Mouse (Mus musculus): Measurements from ENCODE around the gene Gk. TPM values are rescaled to one million over a fixed set of nuclear protein-coding genes. Genes with fewer than 3 reads are reported as not detected.

Gk gene
- total and polyA plus RNA-seq, 3 experiments = 12.9 to 29.6 (median 19.8) TPM

- peak overlapping the region; percentile 60 to 86 (median 67) for H3K4me3 ChIP-seq (replicated peaks in 1 of 3; ENCODE audit: low read depth in 2 of 3, low read length in 2 of 3, poor library complexity in 1 of 3)
- TF ChIP-seq CHD1 (IDR thresholded peaks at IDR 0.05; ENCODE audit: low read depth, low read length) (0 out of 2 replicates have a peak, but pooled peaks have one; percentile 34), POLR2A (IDR thresholded peaks at IDR 0.05; ENCODE audit: low read depth, low read length) (no peak), CHD2 (IDR thresholded peaks at IDR 0.05; ENCODE audit: low read length) (no peak), RCOR1 (conservative IDR thresholded peaks at IDR 0.05; ENCODE audit: low read depth, low read length) (no peak), ZMIZ1 (IDR thresholded peaks at IDR 0.05; ENCODE audit: low read depth, low read length) (no peak), MYC (IDR thresholded peaks at IDR 0.05; ENCODE audit: low read depth, low read length) (0 out of 2 replicates have a peak, but pooled peaks have one; percentile 22), SIN3A (IDR thresholded peaks at IDR 0.05; ENCODE audit: low read length) (peak; percentile 43)
- peak overlapping the region; percentile 89 for H3K27ac ChIP-seq (ENCODE audit: insufficient read depth, low read depth)
- peaks cover 15% of the 10 kb centered on the region; the same call in 1 of the 2 replicates for H3K79me2 ChIP-seq (replicated peaks; ENCODE audit: control insufficient read depth, extremely low read depth, insufficient read depth, poor library complexity, severe bottlenecking)
- peak overlapping the region; percentile 38 for H3K9ac ChIP-seq (ENCODE audit: insufficient read depth, low read depth)
- H3K9me3 ChIP-seq (replicated peaks; ENCODE audit: low read length) = no peaks in the 10 kb centered on the region
- DNase-seq (ENCODE audit: extremely low read depth) = peak; percentile 44
- dilution Hi-C loops (cut with MboI; ENCODE audit: extremely low pct_ligation_motif_present, extremely low pct_unique_long_range_greater_than_20kb, low sequenced_read_pairs) (no loop called here), in situ Hi-C loops (cut with MboI; ENCODE audit: low pct_ligation_motif_present, low pct_unique_long_range_greater_than_20kb, low sequenced_read_pairs) (loop anchor here (10.0 kb wide), 1 partner anchor 99 kb away; the partner anchor contains the start of gene 5430427O19Rik)
- H3K27me3 ChIP-seq (replicated peaks) = no peaks in the 10 kb centered on the region
- no peaks in the 10 kb centered on the region for H3K36me3 ChIP-seq (replicated peaks in 1 of 2; ENCODE audit: control insufficient read depth in 1 of 2, insufficient read depth in 1 of 2, low read length in 1 of 2)
- H3K4me2 ChIP-seq (ENCODE audit: insufficient read depth, low read depth, poor library complexity, severe bottlenecking) = peak overlapping the region; percentile 81; the same call in 1 of the 2 replicates
- H3K4me1 ChIP-seq (ENCODE audit: control insufficient read depth in 1 of 2, insufficient read depth in 2 of 2) = peaks cover 0 to 24% of the 10 kb centered on the region in 2 experiments; a peak in 1 of 4 replicates
Measured at GRCm38 (mm10) chrX:85775879-85776543, 608 bp downstream of the Gk start.

- DNase-seq (ENCODE audit: extremely low read depth) = no peak
- TF ChIP-seq E2F4 (IDR thresholded peaks at IDR 0.05; ENCODE audit: insufficient replicate concordance, low read depth, low read length) (no peak), SMC3 (IDR thresholded peaks at IDR 0.05; ENCODE audit: low read depth, low read length) (no peak), POLR2AphosphoS2 (IDR thresholded peaks at IDR 0.05; ENCODE audit: low read depth, low read length) (no peak), CHD1 (IDR thresholded peaks at IDR 0.05; ENCODE audit: low read depth, low read length) (no peak), NELFE (IDR thresholded peaks at IDR 0.05; ENCODE audit: low read depth, low read length) (no peak), IRF4 (IDR thresholded peaks at IDR 0.05; ENCODE audit: low read depth, low read length) (peak; percentile 29; the same call in 1 of the 2 replicates), MAFK (IDR thresholded peaks at IDR 0.05; ENCODE audit: insufficient replicate concordance, low read length) (no peak), TCF12 (IDR thresholded peaks at IDR 0.05; ENCODE audit: low read depth, low read length) (no peak), MEF2A (IDR thresholded peaks at IDR 0.05; ENCODE audit: borderline replicate concordance, low read depth, low read length) (no peak), ZNF384 (IDR thresholded peaks at IDR 0.05; ENCODE audit: low read depth, low read length) (peak; percentile 36), JUN (IDR thresholded peaks at IDR 0.05; ENCODE audit: insufficient read depth, low read depth, low read length) (no peak), NRF1 (IDR thresholded peaks at IDR 0.05; ENCODE audit: low read depth, low read length) (no peak), EP300 (IDR thresholded peaks at IDR 0.05; ENCODE audit: low read length) (0 out of 2 replicates have a peak, but pooled peaks have one; percentile 10), JUND (conservative IDR thresholded peaks at IDR 0.05; ENCODE audit: low read depth, low read length) (no peak), PAX5 (IDR thresholded peaks at IDR 0.05; ENCODE audit: low read length) (no peak), ZC3H11A (IDR thresholded peaks at IDR 0.05; ENCODE audit: low read depth, low read length) (no peak), GABPA (IDR thresholded peaks at IDR 0.05; ENCODE audit: insufficient replicate concordance, low read depth, low read length) (no peak), POLR2A (IDR thresholded peaks at IDR 0.05; ENCODE audit: low read depth, low read length) (no peak), ELF1 (IDR thresholded peaks at IDR 0.05; ENCODE audit: low read depth, low read length) (no peak)
- Histone ChIP-seq H3K4me3 (replicated peaks in 1 of 3; ENCODE audit: low read depth in 2 of 3, low read length in 2 of 3, poor library complexity in 1 of 3) (no peak overlapping the region), H3K4me2 (ENCODE audit: insufficient read depth, low read depth, poor library complexity, severe bottlenecking) (peak overlapping the region; percentile 61), H3K36me3 (replicated peaks in 1 of 2; ENCODE audit: control insufficient read depth in 1 of 2, insufficient read depth in 1 of 2, low read length in 1 of 2) (peaks cover 0 to 1% of the 10 kb centered on the region in 2 experiments), H3K4me1 (ENCODE audit: control insufficient read depth in 1 of 2, insufficient read depth in 2 of 2) (peaks cover 0 to 24% of the 10 kb centered on the region in 2 experiments; a peak in 2 of 4 replicates), H3K79me2 (replicated peaks; ENCODE audit: control insufficient read depth, extremely low read depth, insufficient read depth, poor library complexity, severe bottlenecking) (peaks cover 23% of the 10 kb centered on the region), H3K27me3 (replicated peaks) (no peaks in the 10 kb centered on the region), H3K9me3 (replicated peaks; ENCODE audit: low read length) (no peaks in the 10 kb centered on the region), H3K27ac (ENCODE audit: insufficient read depth, low read depth) (no peak overlapping the region), H3K9ac (ENCODE audit: insufficient read depth, low read depth) (no peak overlapping the region; the same call in 1 of the 2 replicates)
- dilution Hi-C loops (cut with MboI; ENCODE audit: extremely low pct_ligation_motif_present, extremely low pct_unique_long_range_greater_than_20kb, low sequenced_read_pairs) = no loop called here
- in situ Hi-C loops (cut with MboI; ENCODE audit: low pct_ligation_motif_present, low pct_unique_long_range_greater_than_20kb, low sequenced_read_pairs) = loop anchor here (10.0 kb wide), 1 partner anchor 103 kb away; the partner anchor contains the start of gene 5430427O19Rik
Measured at GRCm38 (mm10) chrX:85771303-85771702, 5.3 kb downstream of the Gk start.
